Mouse (Mus musculus) testis, adult 2 months (tissue): Measurements from ENCODE around the gene 3110040M04Rik.

Experiments used
- CTCF ChIP-seq: fragments of 200-500 bp; IDR thresholded peaks from 2 replicates; pipeline ENCODE4 v1.5.1; 2012; ENCODE audit warnings: low read depth, mild to moderate bottlenecking, inconsistent platforms, low read length, moderate library complexity; ENCODE audit not compliant: control insufficient read depth, insufficient read depth, insufficient replicate concordance
- POLR2A ChIP-seq: fragments of 200-500 bp; IDR thresholded peaks from 2 replicates; pipeline ENCODE4 v1.6.1; 2012; ENCODE audit warnings: low read depth, mild to moderate bottlenecking, inconsistent platforms, low read length, moderate library complexity; ENCODE audit not compliant: control insufficient read depth

DNA sequence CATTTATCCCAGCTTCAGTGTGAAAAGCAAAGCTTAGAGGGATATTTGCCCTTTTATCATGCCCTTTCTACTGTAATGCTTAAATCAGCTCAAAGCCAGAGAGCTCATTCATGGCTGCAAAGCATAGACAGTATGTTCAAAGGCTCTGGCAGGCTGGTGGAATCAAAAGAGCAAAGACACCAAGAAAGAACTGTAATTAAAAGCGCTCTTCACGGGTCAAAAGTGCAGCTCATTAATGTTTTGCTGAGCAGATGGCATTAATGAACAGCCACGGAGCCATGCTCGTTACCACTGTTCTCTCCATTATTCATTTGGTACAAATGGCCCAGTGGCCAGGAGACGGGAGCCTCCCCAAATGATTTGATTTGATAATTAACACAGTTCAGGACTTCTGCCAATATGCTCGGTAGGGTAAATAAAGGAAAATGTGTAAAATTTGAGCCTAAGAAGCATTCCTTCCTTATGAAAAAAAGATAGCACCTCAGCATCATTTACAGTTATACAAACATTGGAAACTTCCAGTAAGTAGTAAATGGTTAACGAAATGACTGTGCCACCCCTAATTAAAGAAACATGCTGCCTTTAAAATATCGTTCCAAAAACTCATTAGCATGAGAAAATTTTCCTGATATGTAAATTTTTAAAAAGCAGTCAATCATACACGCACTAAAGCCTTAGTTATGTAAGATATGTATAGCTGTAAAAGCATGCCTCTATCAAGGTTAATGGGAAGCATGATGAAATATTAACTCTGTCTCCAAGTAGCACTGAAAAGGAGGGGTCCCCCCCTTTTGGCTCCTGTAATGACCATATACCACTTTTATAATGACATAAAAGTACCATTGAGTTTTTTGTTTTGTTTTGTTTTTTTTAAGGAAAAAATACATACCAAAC, 45.7 kb upstream of the 3110040M04Rik start:
- TF ChIP-seq POLR2A (no peak), CTCF (no peak)
